Mouse (Mus musculus) thymus, adult 18-20 months (tissue): ENCODE measurements around the gene Elfn2.

Experiments used
- DNase-seq, 2 experiments: peaks; one replicate each; pipeline ENCODE4 v3.0.0; 2022; ENCODE audit warnings: mixed read lengths in 2 of 2

Elfn2 gene

DNA sequence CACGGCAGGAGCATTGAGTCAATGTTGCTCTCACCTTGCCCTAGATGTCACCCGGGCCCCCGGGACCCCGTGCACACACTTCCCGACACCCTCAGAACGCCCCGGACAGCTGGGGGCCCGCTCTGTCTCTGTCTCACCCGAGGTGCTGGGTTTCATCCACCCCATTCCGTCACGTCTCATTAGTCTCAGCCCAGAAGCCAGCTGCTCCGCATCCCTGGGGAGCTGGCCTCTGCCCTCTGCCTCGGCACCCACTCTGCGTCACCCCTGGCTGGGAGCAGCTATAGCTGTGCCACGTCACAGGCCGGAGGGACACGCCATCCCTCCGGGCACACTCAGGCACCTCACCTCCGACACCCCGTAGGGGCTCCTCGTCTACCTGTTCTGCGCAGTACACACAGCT lies 38.3 kb downstream of the Elfn2 start:
- DNase-seq: no peak

GRCm38 (mm10) chr15:78677708-78678107 lies 40.9 kb downstream of the Elfn2 start:
- no peak for DNase-seq

DNA sequence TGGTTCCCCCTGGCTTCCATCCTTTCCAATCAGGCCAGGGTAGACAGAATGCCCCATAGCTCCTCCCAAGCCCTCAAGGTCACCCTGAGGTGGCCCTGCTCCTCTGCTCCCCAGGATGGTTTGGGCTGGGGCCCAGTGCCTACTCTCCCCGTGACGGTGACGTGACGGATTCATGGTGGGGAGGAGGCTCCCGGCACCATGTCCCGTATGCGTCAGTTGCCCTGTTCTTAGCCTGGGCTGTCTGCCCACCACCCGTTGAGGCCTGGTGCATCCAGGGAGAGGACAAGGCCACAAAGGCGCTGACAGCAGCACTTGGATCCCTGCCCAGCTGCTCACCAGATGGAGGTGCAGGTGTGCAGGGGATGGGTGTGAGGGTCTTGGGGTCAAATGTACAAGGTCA lies 41.6 kb downstream of the Elfn2 start:
- no peak for DNase-seq

DNA sequence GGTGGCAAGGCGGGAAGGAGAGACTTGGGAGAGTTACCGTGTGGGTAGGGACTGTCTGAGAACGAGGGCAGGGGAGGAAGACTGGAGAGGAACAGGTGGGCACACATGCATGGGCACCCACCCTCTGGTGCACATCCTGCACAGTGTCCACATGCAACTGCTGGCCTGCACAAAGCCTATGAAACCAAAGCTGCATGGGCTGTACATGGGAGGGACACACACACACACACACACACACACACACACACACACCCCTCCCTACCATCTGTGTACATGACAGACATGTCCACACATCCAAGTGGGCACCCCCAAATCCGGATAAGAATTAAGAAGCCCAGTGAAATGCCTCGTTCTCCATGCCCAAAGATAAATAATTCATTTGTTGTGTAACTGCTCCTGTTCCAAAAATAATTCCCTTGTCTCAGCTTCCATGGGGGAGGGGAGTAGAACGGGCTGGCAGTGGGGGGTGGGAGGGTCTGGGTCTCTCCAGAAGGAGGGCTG lies 43.6 kb downstream of the Elfn2 start:
- no peak for DNase-seq

- no peak for DNase-seq
Measured at GRCm38 (mm10) chr15:78673436-78673835, 45.1 kb downstream of the Elfn2 start.

DNA sequence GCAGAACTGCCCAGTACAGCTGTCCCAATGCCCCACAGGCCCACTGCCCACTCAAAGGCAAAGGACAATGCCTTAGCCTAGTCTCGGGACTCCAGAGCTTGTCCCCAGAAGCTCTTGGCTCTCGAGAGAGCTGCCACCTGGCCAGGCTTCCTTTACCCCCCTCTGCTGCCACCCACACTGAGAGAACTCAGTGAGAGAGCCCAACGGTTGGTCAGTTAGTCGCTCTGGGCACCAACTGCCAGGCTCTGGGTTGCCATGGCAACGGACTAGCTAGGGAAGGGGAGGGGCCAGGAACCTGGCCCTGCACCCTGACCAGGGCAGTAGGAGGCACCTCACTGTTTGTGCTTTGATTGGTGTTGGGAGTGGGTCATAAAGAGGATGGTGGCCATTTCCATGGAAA lies 48.2 kb downstream of the Elfn2 start:
- DNase-seq: no peak

DNA sequence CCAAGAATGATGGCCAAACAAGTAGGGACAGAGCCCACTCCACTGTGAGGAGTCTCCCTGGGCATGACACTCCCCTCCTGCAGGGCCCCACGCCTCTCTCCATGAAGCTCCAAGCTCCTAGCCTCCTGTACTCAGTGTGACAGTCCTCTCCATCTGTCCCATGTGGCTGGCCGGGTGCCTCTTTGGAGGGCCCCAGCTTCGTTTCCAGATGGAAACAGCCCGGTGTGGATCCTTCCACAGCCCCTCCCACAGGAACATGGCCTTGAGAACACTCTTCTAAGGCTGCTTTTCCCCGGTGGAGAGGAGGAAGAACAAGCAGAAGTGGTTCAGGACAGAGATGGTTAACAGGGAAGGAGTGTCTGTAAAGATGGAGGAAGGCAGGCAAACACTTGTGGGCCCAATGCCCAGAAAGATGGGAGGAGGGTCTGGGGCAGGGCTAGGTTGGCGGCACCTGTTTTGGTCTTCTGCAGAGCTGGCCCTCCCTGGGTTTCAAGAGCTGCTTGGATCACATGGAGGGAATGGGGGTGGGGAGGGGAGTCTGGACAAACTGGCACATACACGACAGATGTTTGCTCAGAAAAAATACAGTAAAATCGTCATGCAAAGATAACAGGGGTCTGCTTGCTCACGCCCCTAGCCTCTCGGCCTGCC lies 49.2 kb downstream of the Elfn2 start:
- no peak for DNase-seq

DNA sequence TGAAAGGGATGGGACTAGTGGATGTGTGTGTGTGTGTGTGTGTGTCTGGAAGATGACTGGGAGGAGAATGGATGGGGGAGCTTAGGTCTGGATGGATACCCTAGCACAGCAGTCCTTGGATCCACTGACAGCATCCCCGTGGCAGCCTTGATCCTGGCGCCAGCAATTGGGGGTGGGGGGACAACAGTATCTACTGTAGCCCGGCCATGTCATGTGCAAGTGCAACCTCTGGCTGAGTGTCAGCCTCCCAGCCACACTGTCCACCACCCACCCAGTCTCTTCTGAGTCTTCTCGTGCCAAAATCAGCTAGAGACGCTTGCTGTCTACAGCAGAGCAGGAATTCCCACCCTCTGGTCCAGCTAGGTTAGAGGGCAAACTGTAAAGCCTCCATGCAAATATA lies 54.3 kb downstream of the Elfn2 start:
- no peak for DNase-seq

DNA sequence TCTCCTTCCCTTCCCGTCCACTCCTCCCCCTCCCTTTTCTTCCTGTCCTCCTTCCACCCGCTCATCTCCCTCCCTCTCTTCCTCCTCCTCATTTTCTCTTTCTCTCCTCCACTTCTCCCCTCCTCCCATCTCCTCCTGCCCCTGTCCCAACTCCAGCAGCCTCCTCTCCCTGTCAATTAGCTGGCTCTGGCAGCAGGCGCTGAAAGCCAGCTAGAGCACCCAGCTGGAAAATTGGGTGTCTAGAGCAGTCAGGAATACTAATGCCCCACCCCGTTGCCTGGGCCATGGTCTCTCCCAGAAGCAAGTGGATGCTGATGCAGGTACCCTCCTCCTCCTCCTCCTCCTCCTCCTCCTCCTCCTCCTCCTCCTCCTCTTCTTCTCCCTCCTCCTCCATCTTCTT lies 67.4 kb downstream of the Elfn2 start:
- DNase-seq: no peak

- DNase-seq: no peak
Measured at GRCm38 (mm10) chr15:78647746-78648145, 70.8 kb downstream of the Elfn2 start.

DNA sequence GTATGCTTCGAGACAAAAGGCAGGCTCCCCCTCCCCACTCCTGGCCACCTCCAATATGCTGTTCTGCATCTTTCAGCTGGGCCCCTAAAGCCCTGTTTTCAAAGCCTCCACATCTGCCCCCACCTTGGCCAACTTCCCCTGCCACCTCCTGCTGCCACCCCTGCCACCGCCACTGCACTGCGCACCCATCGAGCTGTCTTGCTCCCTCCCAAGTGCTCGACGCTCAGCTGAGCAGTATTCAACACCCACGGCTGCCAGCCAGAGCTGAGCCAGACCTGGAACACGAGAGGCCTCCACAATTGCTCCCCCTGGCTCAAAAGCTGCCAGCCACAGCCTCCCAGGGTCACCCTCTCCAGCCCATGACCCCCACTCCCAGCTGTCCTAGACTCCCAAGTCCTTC lies 74.0 kb downstream of the Elfn2 start:
- no peak for DNase-seq

GRCm38 (mm10) chr15:78643633-78644032 lies 74.9 kb downstream of the Elfn2 start:
- DNase-seq: no peak

DNA sequence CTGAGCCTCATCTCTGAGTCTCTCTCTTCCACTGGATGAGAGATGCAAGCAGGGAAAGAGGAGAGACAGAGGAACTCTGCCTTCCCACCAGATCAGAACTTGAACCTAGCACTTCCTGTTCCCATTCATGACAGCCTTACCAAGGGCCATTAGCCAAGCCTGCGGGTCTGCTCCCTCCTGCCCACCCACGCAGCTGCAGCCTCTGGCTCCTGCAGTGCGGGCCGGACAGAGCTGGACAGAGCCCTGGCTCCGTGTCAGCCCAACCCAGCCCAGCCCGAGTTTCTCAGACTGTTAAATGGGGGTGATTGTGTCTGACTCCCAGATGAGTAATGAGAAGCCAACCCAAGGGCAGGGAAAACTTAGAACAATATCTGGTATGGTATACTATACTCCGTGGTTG lies 83.3 kb downstream of the Elfn2 start:
- no peak for DNase-seq

DNA sequence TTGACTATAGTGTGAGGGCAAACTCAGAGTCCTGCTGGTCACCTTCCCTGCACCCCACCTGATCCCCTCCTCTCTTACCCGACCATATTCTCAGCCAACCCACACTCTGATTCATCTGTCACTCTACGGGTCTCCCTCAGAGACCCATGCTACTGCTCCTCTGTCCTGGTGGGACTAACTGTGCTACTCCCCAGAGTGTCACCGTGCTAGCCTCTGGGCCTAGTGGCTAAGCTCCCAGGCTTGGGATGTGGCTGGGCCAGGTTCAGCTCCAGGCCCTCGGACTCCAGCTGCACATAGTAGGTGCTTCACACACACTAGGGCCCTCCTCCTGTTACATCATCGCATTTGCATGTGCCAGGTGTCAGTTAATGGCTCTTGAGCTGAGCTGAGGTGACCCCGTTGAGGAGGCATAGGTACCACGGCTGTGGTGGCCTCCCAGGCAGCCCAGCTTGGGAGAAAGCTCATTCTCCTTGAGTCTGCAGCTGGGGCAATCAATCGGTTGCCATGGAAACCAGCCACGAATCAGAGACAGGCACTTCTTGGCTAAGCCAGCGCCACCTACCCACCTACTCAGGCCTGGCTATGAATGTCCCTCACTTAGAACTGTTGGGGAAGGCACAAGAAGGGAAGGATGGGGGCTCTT lies 84.4 kb downstream of the Elfn2 start:
- DNase-seq: no peak

GRCm38 (mm10) chr15:78633413-78633812 lies 85.2 kb downstream of the Elfn2 start:
- no peak for DNase-seq

DNA sequence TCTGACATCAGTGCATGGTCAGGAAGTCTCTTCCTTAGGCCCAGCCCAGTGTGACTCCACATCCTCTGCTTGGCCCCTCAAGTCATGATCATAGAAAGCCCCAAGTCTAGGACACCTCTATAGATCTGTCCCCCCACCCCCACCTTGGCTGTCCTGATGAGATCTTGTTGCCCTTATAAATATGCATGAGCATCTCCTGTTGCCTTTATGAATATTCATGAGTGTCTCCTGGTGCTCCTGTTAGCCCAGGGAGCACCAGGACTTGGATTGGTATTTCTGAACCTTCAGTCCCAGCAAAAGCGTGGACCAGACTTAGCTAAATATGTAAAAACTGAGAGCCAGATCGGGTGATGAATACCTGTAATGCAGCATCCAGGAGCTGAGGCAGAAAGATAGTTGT lies 86.2 kb downstream of the Elfn2 start:
- no peak for DNase-seq

DNA sequence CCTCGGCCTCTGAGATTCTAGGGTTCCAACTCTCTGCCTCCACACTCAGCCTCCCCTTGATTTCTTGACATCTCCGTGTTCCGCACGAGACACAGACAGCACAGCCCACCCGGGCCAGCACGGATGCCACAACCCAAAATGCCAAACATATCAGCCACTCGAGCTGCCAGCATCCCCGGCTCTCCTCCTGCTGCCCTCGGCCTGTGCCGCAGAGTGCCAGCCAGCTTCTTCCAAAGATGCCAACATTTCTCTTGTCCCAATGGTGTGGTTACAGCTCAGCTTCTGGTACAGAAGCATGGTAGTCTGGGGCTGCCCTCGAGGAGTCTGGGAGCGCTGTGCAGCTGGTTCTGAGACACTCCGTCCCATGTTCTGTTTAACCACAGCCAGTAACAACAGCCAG lies 92.3 kb downstream of the Elfn2 start:
- no peak for DNase-seq

DNA sequence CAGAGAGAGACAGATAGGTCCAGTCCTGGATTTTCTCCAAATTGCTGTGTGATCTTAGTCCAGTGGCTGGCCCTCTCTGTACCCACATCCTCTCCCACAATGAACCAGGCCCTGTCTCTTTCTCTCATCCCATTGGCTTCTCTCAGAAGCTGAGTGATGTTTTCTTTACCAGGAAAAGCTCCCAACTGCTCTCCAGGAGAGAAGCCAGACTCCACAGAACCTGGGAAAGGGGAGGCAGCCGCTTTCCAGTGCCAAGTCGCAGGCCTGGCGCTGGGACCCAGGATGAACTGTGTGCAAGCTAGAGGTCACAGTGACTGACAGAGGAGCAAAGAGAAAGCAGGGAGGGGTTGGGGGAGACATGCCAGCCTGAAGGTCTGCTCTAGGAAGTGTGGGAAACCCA lies 93.6 kb downstream of the Elfn2 start:
- no peak for DNase-seq

- no peak for DNase-seq
Measured at GRCm38 (mm10) chr15:78624431-78624950, 94.1 kb downstream of the Elfn2 start.

DNA sequence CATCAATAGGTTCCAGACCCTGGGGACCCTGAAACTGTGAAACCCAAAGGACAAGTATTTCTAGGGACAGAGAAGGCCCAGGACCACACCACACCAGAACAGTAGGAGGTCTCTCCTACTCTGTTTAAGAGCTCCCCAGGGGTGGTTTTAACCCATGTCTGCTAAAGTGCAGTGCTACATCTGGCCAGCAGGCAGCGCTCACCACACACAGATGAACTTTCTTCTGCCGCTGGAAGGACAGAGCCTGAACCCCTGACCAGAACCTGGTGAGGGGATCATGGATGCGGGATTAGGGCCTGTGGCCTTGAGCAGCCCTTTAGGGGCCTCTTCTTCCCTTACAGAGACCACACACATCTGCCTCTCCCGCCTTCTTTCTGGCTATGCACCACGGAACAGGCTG lies 95.1 kb downstream of the Elfn2 start:
- DNase-seq: peak; percentile 42 to 57
